Mouse (Mus musculus) cortical plate, adult 2 months (tissue): Measurements from ENCODE around the gene Abcc8. TPM values are rescaled to one million over a fixed set of nuclear protein-coding genes. Genes with fewer than 3 reads are reported as not detected.

Experiments used
- H3K27ac ChIP-seq: fragments of 200-500 bp; 2 replicates; pipeline ENCODE4 v1.5.1; 2012; ENCODE audit warnings: low read length, control low read depth, inconsistent platforms; ENCODE audit not compliant: insufficient read depth
- H3K4me1 ChIP-seq: fragments of 200-500 bp; 2 replicates; pipeline ENCODE4 v1.6.1; 2011; ENCODE audit warnings: low read length; ENCODE audit not compliant: control insufficient read depth, insufficient read depth
- H3K4me3 ChIP-seq: fragments of 200-500 bp; 2 replicates; pipeline ENCODE4 v1.5.1; 2011; ENCODE audit warnings: mild to moderate bottlenecking, low read length, control low read depth; ENCODE audit not compliant: insufficient read depth
- CTCF ChIP-seq: fragments of 200-500 bp; IDR thresholded peaks from 2 replicates; pipeline ENCODE4 v1.5.1; 2011; ENCODE audit warnings: mild to moderate bottlenecking, control low read depth, low read length; ENCODE audit not compliant: insufficient read depth; ENCODE audit errors: extremely low read depth
- POLR2A ChIP-seq: fragments of 200-500 bp; IDR thresholded peaks from 2 replicates; pipeline ENCODE4 v1.6.1; 2011; ENCODE audit warnings: mild to moderate bottlenecking, low read length, control low read depth; ENCODE audit not compliant: insufficient read depth; ENCODE audit errors: extremely low read depth
- polyA plus RNA-seq: library from polyadenylated mRNA; depleted of rRNA; stranded (reverse); fragments of >200 nt; gene quantifications from 2 replicates; pipeline ENCODE4 v1.2.3, GENCODE M21; 2012; rRNA removed

The Abcc8 gene
- polyA plus RNA-seq, 1 experiment: 29.1 TPM

DNA sequence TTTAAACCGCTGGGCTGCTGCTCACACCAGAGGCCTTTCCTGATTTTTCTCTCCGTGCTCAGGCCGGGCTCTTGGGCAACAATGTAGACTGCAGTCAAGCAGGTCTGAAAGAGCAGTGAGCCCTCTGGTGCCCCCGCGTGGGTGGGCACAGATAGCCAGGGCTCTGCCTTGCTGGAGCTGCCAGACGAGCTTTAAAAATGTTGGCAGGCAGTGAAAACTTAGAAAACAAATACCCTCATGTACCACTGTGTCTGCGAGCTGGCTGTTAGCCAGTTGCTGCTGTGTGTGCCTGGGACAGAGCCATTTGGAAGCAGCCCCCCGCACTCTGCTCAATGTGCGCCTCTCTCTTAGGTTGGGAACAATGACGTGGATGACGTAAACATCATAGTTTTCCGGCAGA, 102.2 kb downstream of the Abcc8 start:
- Histone ChIP-seq H3K4me1 (no peaks in the 10 kb centered on the region), H3K4me3 (no peak overlapping the region), H3K27ac (no peak overlapping the region)
- TF ChIP-seq CTCF (no peak), POLR2A (no peak)

DNA sequence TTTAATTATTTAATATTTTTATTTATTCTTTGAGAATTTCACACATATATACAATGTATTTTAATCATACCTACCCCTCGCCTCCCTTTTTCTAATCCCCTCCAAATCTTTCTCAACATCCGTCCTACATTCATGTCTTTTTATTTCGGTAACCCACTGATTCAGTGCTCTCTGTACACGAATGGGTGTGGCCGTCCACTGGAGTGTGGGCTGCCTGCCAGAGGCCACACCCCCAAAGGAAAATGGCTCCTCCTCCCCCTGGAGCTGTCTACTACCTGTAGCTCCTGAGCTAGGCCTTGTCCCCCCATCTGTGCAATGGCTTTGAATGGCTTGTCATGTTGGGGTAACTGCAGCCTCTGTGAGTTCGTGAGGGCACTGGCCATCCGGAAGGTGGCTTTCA, 103.0 kb downstream of the Abcc8 start:
- no peaks in the 10 kb centered on the region for H3K4me1 ChIP-seq
- no peak for TF ChIP-seq POLR2A
- TF ChIP-seq CTCF: no peak
- no peak overlapping the region for H3K4me3 ChIP-seq
- H3K27ac ChIP-seq: no peak overlapping the region

DNA sequence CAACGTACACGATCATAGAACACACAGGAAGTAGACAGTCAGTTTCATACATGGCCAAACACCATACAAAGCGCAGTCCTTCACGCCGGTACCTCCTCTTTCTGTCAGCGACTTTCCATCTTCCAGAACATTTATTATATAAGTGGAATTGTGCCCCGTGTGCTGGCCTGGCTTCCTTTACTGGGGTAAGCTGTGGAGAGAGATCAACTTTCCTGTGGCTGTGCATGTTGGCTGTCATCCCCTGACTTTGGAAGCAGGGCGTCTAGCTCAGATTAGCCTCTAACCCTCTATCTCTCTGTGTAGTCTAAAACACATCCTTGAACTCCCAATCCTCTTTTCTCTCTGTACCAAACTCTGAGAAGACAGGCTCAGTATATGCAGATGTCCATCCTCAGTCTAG, 111.0 kb downstream of the Abcc8 start:
- TF ChIP-seq POLR2A: no peak
- TF ChIP-seq CTCF: no peak
- H3K4me1 ChIP-seq: no peaks in the 10 kb centered on the region
- H3K4me3 ChIP-seq: no peak overlapping the region
- H3K27ac ChIP-seq: no peak overlapping the region

DNA sequence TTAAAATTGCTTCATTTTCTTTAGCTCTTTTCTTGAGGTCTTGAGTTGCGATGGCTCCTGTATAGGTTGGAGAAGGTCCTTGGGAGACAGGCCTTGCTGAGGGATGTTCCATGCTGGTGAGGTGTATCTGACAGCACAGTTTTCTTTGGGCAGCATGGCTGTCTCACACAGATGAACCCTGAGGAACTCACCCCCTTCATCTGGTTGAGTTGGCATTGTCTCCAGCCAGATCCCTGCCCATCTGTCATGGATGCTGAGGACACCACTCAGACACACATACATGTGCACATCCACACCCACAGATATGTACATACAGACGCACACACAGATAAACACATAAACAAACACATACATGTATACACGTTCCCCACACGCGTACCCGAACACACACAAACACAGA, 116.5 kb downstream of the Abcc8 start:
- Histone ChIP-seq H3K4me1 (no peaks in the 10 kb centered on the region), H3K27ac (no peak overlapping the region), H3K4me3 (no peak overlapping the region)
- no peak for TF ChIP-seq POLR2A
- TF ChIP-seq CTCF: no peak

DNA sequence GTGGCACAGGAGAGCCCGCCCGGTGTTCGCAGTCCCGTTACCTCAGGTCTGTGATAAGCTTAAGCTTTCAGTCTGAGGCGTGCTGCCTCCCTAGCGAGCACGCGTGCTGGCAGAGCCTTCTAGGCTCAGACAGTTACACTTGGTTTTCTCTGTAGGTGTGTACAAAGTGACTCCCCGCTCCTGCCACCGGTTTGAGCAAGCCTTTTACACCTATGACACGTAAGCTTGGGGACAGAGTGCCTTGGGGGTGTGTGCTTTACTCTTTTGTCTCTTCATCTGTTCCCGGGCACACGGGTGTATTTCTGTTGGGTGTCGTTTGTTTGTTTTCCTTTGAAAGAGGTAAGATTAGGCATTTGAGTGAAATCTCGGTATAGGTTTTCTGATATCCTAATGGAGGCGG, 118.2 kb downstream of the Abcc8 start:
- no peak for TF ChIP-seq CTCF
- no peak for TF ChIP-seq POLR2A
- Histone ChIP-seq H3K4me3 (no peak overlapping the region), H3K27ac (no peak overlapping the region), H3K4me1 (no peaks in the 10 kb centered on the region)

DNA sequence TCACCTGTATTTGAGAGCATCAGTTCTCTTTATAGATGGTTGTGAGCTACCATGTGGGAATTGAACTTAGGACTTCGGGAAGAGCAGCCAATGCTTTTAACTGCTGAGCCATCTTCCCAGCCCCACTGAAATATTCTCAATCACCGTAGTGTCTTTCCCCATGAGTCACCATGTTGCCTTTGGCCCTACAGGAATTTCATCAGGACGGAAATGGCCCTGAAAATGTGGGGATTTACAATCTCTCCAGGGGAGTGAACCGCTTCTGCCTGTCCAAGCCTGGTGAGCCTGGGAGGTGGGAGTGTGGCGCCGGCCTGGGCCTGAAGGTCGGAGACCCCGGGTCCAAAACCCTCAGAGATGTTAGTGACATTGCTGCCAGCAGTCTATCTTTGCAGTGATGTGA, 119.1 kb downstream of the Abcc8 start:
- H3K27ac ChIP-seq: no peak overlapping the region
- no peak overlapping the region for H3K4me3 ChIP-seq
- no peaks in the 10 kb centered on the region for H3K4me1 ChIP-seq
- TF ChIP-seq POLR2A: no peak
- no peak for TF ChIP-seq CTCF

DNA sequence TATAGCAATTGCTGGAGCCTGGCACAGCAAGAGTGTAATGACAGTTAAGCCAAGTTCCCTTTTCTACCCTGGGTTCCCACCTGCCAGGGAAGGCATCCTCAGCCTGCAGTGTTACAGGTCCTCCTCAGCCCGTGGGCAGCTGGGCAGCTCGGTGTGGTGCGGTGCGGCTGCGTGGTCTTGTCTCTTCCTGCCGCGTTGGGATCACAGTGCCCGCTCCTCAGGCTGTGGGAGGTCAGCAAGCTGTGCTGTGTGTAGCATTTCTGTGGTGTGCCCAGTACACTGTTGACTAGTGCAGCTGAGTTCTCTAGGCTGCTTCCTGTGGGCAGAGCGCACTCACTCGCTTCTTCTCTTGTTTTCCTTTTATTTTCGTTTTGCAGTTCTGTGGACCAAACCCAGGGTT, 121.0 kb downstream of the Abcc8 start:
- Histone ChIP-seq H3K4me1 (no peaks in the 10 kb centered on the region), H3K4me3 (no peak overlapping the region)

More for the DNA sequence above, 121.0 kb downstream of the Abcc8 start:
- TF ChIP-seq CTCF (no peak), POLR2A (no peak)
- H3K27ac ChIP-seq: no peak overlapping the region

Other genes starting within 250 kb of the Abcc8 start
- gene Abcc6, start 149.7 kb downstream of the Abcc8 start, polyA plus RNA-seq: 2.3 and 3.1 TPM in 2 replicates
- 70.3 and 71.5 TPM in 2 replicates for gene Nomo1, start 146.3 kb downstream of the Abcc8 start, polyA plus RNA-seq
- gene Kcnj11, start 79.3 kb downstream of the Abcc8 start, polyA plus RNA-seq: 44.6 and 51.0 TPM in 2 replicates
- 0.15 and 0.29 TPM in 2 replicates for gene Ush1c, start 58.5 kb upstream of the Abcc8 start, polyA plus RNA-seq
- 0.10 and 0.13 TPM in 2 replicates for gene Otog, start 61.0 kb upstream of the Abcc8 start, polyA plus RNA-seq
- 0.10 and 0.25 TPM in 2 replicates for gene Myod1, start 196.4 kb upstream of the Abcc8 start, polyA plus RNA-seq
- 80.3 and 85.7 TPM in 2 replicates for gene Kcnc1, start 216.5 kb upstream of the Abcc8 start, polyA plus RNA-seq